Mouse (Mus musculus): ENCODE data around the gene Cacna2d1. TPM values are rescaled to one million over a fixed set of nuclear protein-coding genes. Genes with fewer than 3 reads are reported as not detected.

The Cacna2d1 gene
- polyA plus RNA-seq, 1 experiment from 2014 or later = 36.4 TPM

GRCm38 (mm10) chr5:16235864-16236263, 301.4 kb downstream of the Cacna2d1 start:
- WGBS = 46% methylated on average over 2 of the region's 2 CpGs
- no peaks in the 10 kb centered on the region for H3K9me3 ChIP-seq (replicated peaks; ENCODE audit: control insufficient read depth, low read length, poor library complexity, severe bottlenecking)
- H3K4me2 ChIP-seq (ENCODE audit: low read length) = no peak overlapping the region
- ATAC-seq = no peak
- no peaks in the 10 kb centered on the region for H3K27me3 ChIP-seq (ENCODE audit: control insufficient read depth, insufficient read depth, low read depth, low read length)
- H3K4me1 ChIP-seq (ENCODE audit: control insufficient read depth, insufficient read depth, low read length) = peaks cover 20% of the 10 kb centered on the region
- no peak overlapping the region for H3K4me3 ChIP-seq (ENCODE audit: low read depth, low read length)
- no peak overlapping the region for H3K9ac ChIP-seq (ENCODE audit: low read depth, low read length)
- H3K36me3 ChIP-seq (ENCODE audit: control insufficient read depth, insufficient read depth, low read length) = no peaks in the 10 kb centered on the region
- H3K27ac ChIP-seq (ENCODE audit: low read length) = peak overlapping the region; percentile 65

DNA sequence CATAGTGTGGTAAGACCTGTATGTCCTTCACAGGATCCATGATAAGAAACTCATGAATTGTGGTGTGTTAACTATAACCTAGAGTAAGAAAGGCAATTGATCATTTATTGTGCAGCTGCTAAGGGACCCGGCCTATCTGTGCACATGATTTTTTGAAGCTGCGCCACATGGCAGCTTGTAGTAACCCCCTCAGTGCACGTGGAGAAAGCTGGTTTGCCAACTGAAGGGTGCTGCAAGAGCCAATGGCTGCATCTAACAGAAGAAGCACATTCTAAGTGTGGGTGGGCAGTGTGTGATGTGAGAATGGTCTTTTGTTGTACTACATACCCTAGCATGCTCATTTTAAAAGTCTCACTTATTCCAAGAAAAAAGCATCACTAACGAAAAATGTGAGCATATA, 302.1 kb downstream of the Cacna2d1 start:
- no peak for ATAC-seq
- no peak overlapping the region for H3K9ac ChIP-seq (ENCODE audit: low read depth, low read length)
- 50% methylated on average over 4 of the region's 4 CpGs for WGBS
- H3K9me3 ChIP-seq (replicated peaks; ENCODE audit: control insufficient read depth, low read length, poor library complexity, severe bottlenecking) = no peaks in the 10 kb centered on the region
- peak overlapping the region; percentile 53 for H3K27ac ChIP-seq (ENCODE audit: low read length)
- no peak overlapping the region for H3K4me3 ChIP-seq (ENCODE audit: low read depth, low read length)
- no peaks in the 10 kb centered on the region for H3K27me3 ChIP-seq (ENCODE audit: control insufficient read depth, insufficient read depth, low read depth, low read length)
- no peaks in the 10 kb centered on the region for H3K36me3 ChIP-seq (ENCODE audit: control insufficient read depth, insufficient read depth, low read length)
- H3K4me1 ChIP-seq (ENCODE audit: control insufficient read depth, insufficient read depth, low read length) = peaks cover 20% of the 10 kb centered on the region
- H3K4me2 ChIP-seq (ENCODE audit: low read length) = no peak overlapping the region

GRCm38 (mm10) chr5:16237972-16238371, 303.5 kb downstream of the Cacna2d1 start:
- H3K4me1 ChIP-seq (ENCODE audit: control insufficient read depth, insufficient read depth, low read length) = peaks cover 20% of the 10 kb centered on the region
- H3K4me3 ChIP-seq (ENCODE audit: low read depth, low read length) = no peak overlapping the region
- peak; percentile 79 for ATAC-seq
- no peaks in the 10 kb centered on the region for H3K36me3 ChIP-seq (ENCODE audit: control insufficient read depth, insufficient read depth, low read length)
- WGBS = 20% methylated on average over 5 of the region's 5 CpGs
- H3K27me3 ChIP-seq (ENCODE audit: control insufficient read depth, insufficient read depth, low read depth, low read length) = no peaks in the 10 kb centered on the region
- no peak overlapping the region for H3K4me2 ChIP-seq (ENCODE audit: low read length)
- peak overlapping the region; percentile 62 for H3K27ac ChIP-seq (ENCODE audit: low read length)
- H3K9me3 ChIP-seq (replicated peaks; ENCODE audit: control insufficient read depth, low read length, poor library complexity, severe bottlenecking) = no peaks in the 10 kb centered on the region
- no peak overlapping the region for H3K9ac ChIP-seq (ENCODE audit: low read depth, low read length)

DNA sequence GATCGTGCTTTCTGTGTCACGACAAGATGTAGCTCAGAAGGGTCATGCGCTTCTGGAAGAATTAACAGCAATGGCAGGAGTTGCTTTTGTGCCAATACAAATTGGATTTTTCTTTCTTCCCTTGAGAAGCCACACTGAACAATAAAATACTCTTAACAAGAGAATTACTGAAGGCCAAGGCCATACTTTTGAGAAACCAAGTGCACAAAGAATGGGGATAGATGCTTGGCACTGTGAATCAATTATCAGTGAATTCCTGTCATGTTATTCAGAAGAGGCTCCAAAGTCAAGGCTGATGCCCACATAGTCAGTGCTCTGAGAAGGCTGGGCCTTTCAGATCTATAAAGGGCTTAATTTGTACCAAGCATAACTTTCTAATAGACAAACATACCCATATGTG, 305.8 kb downstream of the Cacna2d1 start:
- 24% methylated on average over 3 of the region's 3 CpGs for WGBS

GRCm38 (mm10) chr5:16243599-16243998, 309.1 kb downstream of the Cacna2d1 start:
- Histone ChIP-seq H3K9me3 (replicated peaks; ENCODE audit: control insufficient read depth, low read length, poor library complexity, severe bottlenecking) (no peaks in the 10 kb centered on the region), H3K27me3 (ENCODE audit: control insufficient read depth, insufficient read depth, low read depth, low read length) (no peaks in the 10 kb centered on the region), H3K27ac (ENCODE audit: low read length) (no peak overlapping the region), H3K36me3 (ENCODE audit: control insufficient read depth, insufficient read depth, low read length) (no peaks in the 10 kb centered on the region), H3K9ac (ENCODE audit: low read depth, low read length) (no peak overlapping the region), H3K4me2 (ENCODE audit: low read length) (no peak overlapping the region), H3K4me3 (ENCODE audit: low read depth, low read length) (no peak overlapping the region), H3K4me1 (ENCODE audit: control insufficient read depth, insufficient read depth, low read length) (peaks cover 2% of the 10 kb centered on the region; the same call in 1 of the 2 replicates)
- ATAC-seq = 0 out of 2 replicates have a peak, but pooled peaks have one; percentile 51
- 32% methylated on average over 2 of the region's 2 CpGs for WGBS

More for the DNA sequence above, 305.8 kb downstream of the Cacna2d1 start:
- Histone ChIP-seq H3K36me3 (ENCODE audit: control insufficient read depth, insufficient read depth, low read length) (no peaks in the 10 kb centered on the region), H3K9me3 (replicated peaks; ENCODE audit: control insufficient read depth, low read length, poor library complexity, severe bottlenecking) (no peaks in the 10 kb centered on the region), H3K4me1 (ENCODE audit: control insufficient read depth, insufficient read depth, low read length) (peaks cover 10% of the 10 kb centered on the region; the same call in 1 of the 2 replicates), H3K27me3 (ENCODE audit: control insufficient read depth, insufficient read depth, low read depth, low read length) (no peaks in the 10 kb centered on the region), H3K9ac (ENCODE audit: low read depth, low read length) (no peak overlapping the region), H3K4me2 (ENCODE audit: low read length) (no peak overlapping the region), H3K27ac (ENCODE audit: low read length) (no peak overlapping the region), H3K4me3 (ENCODE audit: low read depth, low read length) (no peak overlapping the region)
- ATAC-seq = no peak

- ATAC-seq = no peak
- Histone ChIP-seq H3K27ac (ENCODE audit: low read length) (no peak overlapping the region), H3K27me3 (ENCODE audit: control insufficient read depth, insufficient read depth, low read depth, low read length) (no peaks in the 10 kb centered on the region), H3K4me2 (ENCODE audit: low read length) (no peak overlapping the region), H3K9ac (ENCODE audit: low read depth, low read length) (no peak overlapping the region), H3K9me3 (replicated peaks; ENCODE audit: control insufficient read depth, low read length, poor library complexity, severe bottlenecking) (no peaks in the 10 kb centered on the region), H3K4me3 (ENCODE audit: low read depth, low read length) (no peak overlapping the region), H3K36me3 (ENCODE audit: control insufficient read depth, insufficient read depth, low read length) (no peaks in the 10 kb centered on the region), H3K4me1 (ENCODE audit: control insufficient read depth, insufficient read depth, low read length) (no peaks in the 10 kb centered on the region)
- 68% methylated on average over 6 of the region's 6 CpGs for WGBS
Measured at GRCm38 (mm10) chr5:16252738-16253513, 318.4 kb downstream of the Cacna2d1 start.

DNA sequence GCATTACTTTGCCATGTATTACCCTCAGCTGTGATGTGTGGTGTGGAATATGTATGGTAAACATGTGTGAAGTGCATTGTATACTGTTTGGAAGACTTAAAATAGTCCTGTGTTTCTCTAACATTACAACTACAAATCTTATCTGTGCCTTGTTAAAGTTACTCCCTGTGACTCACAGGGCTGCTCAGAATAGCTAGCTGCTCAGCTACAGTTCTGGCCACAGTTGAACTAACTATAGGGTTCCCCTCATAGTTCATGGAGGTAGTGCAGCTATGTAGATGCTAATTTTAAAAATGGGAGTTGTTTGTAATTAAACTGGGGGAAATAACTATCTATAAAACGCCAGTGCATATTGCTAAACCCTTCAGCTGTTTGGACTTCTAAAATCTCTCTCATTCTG, 319.3 kb downstream of the Cacna2d1 start:
- ATAC-seq = no peak
- H3K9ac ChIP-seq (ENCODE audit: low read depth, low read length) = no peak overlapping the region
- H3K4me1 ChIP-seq (ENCODE audit: control insufficient read depth, insufficient read depth, low read length) = no peaks in the 10 kb centered on the region
- 87% methylated on average over 1 of the region's 1 CpGs for WGBS
- H3K27ac ChIP-seq (ENCODE audit: low read length) = no peak overlapping the region
- H3K4me2 ChIP-seq (ENCODE audit: low read length) = no peak overlapping the region
- H3K9me3 ChIP-seq (replicated peaks; ENCODE audit: control insufficient read depth, low read length, poor library complexity, severe bottlenecking) = no peaks in the 10 kb centered on the region
- no peaks in the 10 kb centered on the region for H3K36me3 ChIP-seq (ENCODE audit: control insufficient read depth, insufficient read depth, low read length)
- no peak overlapping the region for H3K4me3 ChIP-seq (ENCODE audit: low read depth, low read length)
- H3K27me3 ChIP-seq (ENCODE audit: control insufficient read depth, insufficient read depth, low read depth, low read length) = no peaks in the 10 kb centered on the region

GRCm38 (mm10) chr5:16265385-16265784, 330.9 kb downstream of the Cacna2d1 start:
- Histone ChIP-seq H3K27me3 (ENCODE audit: control insufficient read depth, insufficient read depth, low read depth, low read length) (no peaks in the 10 kb centered on the region), H3K9me3 (replicated peaks; ENCODE audit: control insufficient read depth, low read length, poor library complexity, severe bottlenecking) (no peaks in the 10 kb centered on the region), H3K4me3 (ENCODE audit: low read depth, low read length) (no peak overlapping the region), H3K27ac (ENCODE audit: low read length) (no peak overlapping the region), H3K9ac (ENCODE audit: low read depth, low read length) (no peak overlapping the region), H3K4me2 (ENCODE audit: low read length) (no peak overlapping the region), H3K36me3 (ENCODE audit: control insufficient read depth, insufficient read depth, low read length) (no peaks in the 10 kb centered on the region), H3K4me1 (ENCODE audit: control insufficient read depth, insufficient read depth, low read length) (peaks cover 4% of the 10 kb centered on the region; the same call in 1 of the 2 replicates)
- ATAC-seq = peak; percentile 52; the same call in 1 of the 2 replicates
- WGBS = 25% methylated on average over 6 of the region's 6 CpGs

- no peaks in the 10 kb centered on the region for H3K4me1 ChIP-seq (ENCODE audit: control insufficient read depth, insufficient read depth, low read length)
- H3K4me3 ChIP-seq (ENCODE audit: low read depth, low read length) = no peak overlapping the region
- ATAC-seq = no peak
- H3K9ac ChIP-seq (ENCODE audit: low read depth, low read length) = no peak overlapping the region
- H3K27me3 ChIP-seq (ENCODE audit: control insufficient read depth, insufficient read depth, low read depth, low read length) = no peaks in the 10 kb centered on the region
- WGBS = 59% methylated on average over 2 of the region's 2 CpGs
- peaks cover 3% of the 10 kb centered on the region; the same call in 1 of the 2 replicates for H3K9me3 ChIP-seq (replicated peaks; ENCODE audit: control insufficient read depth, low read length, poor library complexity, severe bottlenecking)
- H3K36me3 ChIP-seq (ENCODE audit: control insufficient read depth, insufficient read depth, low read length) = peaks cover 2% of the 10 kb centered on the region; the same call in 1 of the 2 replicates
- H3K27ac ChIP-seq (ENCODE audit: low read length) = no peak overlapping the region
- H3K4me2 ChIP-seq (ENCODE audit: low read length) = no peak overlapping the region
Measured at GRCm38 (mm10) chr5:16277058-16277457, 342.6 kb downstream of the Cacna2d1 start.

All from midbrain, embryonic 16.5 days (tissue).